Mouse (Mus musculus): ENCODE measurements around the gene Dsp. TPM values are rescaled to one million over a fixed set of nuclear protein-coding genes. Genes with fewer than 3 reads are reported as not detected.

Dsp gene
- polyA plus RNA-seq (2015; fragmentation: Nextera tagmentation; extraction: Ambion mirVana), result 0.21 and 0.28 TPM in 2 replicates

GRCm38 (mm10) chr13:38151069-38151588 is at the start of gene Dsp:
TSS of gene Dsp (plus strand) at chr13:38151294.
- under 1% methylated on average over 38 of the region's 58 CpGs for WGBS

DNA sequence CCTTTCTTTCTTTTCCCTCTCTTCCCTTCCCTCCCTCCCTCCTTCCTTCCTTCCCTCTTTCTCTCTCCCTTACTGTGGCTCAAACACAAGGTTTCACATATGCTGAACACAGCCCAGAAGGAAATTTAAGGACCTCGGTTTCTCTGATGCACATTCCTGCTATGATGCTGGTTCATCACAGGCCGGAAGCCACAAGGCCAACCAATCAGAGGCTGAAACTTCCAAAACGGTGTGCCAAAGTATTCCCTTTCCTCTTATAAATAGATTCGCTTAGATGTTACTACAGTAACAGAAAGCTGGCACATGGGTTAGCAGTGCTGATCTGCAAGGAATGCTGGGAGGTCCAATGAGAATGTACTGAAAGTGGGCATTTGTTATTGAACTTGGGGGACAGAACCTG is 47.7 kb upstream of the Dsp start:
- Histone ChIP-seq H3K27me3 (no peaks in the 10 kb centered on the region), H3K9ac (no peak overlapping the region), H3K4me3 (no peak overlapping the region), H3K4me1 (no peaks in the 10 kb centered on the region), H3K4me2 (no peak overlapping the region), H3K27ac (no peak overlapping the region), H3K36me3 (ENCODE audit: poor library complexity, severe bottlenecking) (no peaks in the 10 kb centered on the region), H3K9me3 (replicated peaks) (no peaks in the 10 kb centered on the region)
- no peak for ATAC-seq
- WGBS, result 83% methylated on average over 4 of the region's 4 CpGs

More at GRCm38 (mm10) chr13:38151069-38151588, at the start of gene Dsp:
- peak within 1 kb of the TSS; percentile 75 for H3K4me2 ChIP-seq
- peak; percentile 87 for ATAC-seq
- H3K9me3 ChIP-seq (replicated peaks), result no peaks in the 10 kb centered on the region
- H3K27me3 ChIP-seq, result peaks cover 80% of the 10 kb centered on the region
- H3K4me1 ChIP-seq, result peaks cover 22% of the 10 kb centered on the region
- no peak within 1 kb of the TSS for H3K27ac ChIP-seq
- no peaks in the 10 kb centered on the region for H3K36me3 ChIP-seq (ENCODE audit: poor library complexity, severe bottlenecking)
- H3K4me3 ChIP-seq, result peak within 1 kb of the TSS; percentile 42
- peak within 1 kb of the TSS; percentile 51 for H3K9ac ChIP-seq

GRCm38 (mm10) chr13:38104501-38104900 is 46.6 kb upstream of the Dsp start:
- no peaks in the 10 kb centered on the region for H3K9me3 ChIP-seq (replicated peaks)
- no peak overlapping the region for H3K4me3 ChIP-seq
- no peak for ATAC-seq
- H3K27me3 ChIP-seq, result no peaks in the 10 kb centered on the region
- H3K4me1 ChIP-seq, result no peaks in the 10 kb centered on the region
- no peak overlapping the region for H3K27ac ChIP-seq
- H3K36me3 ChIP-seq (ENCODE audit: poor library complexity, severe bottlenecking), result no peaks in the 10 kb centered on the region
- 91% methylated on average over 10 of the region's 10 CpGs for WGBS
- no peak overlapping the region for H3K9ac ChIP-seq
- no peak overlapping the region for H3K4me2 ChIP-seq

- 74% methylated on average over 9 of the region's 9 CpGs for WGBS
- Histone ChIP-seq H3K9me3 (replicated peaks) (no peaks in the 10 kb centered on the region), H3K4me2 (no peak overlapping the region), H3K27ac (no peak overlapping the region), H3K4me3 (no peak overlapping the region), H3K9ac (no peak overlapping the region), H3K27me3 (no peaks in the 10 kb centered on the region), H3K4me1 (no peaks in the 10 kb centered on the region), H3K36me3 (ENCODE audit: poor library complexity, severe bottlenecking) (no peaks in the 10 kb centered on the region)
- no peak for ATAC-seq
Measured at GRCm38 (mm10) chr13:38109081-38109480, 42.0 kb upstream of the Dsp start.

DNA sequence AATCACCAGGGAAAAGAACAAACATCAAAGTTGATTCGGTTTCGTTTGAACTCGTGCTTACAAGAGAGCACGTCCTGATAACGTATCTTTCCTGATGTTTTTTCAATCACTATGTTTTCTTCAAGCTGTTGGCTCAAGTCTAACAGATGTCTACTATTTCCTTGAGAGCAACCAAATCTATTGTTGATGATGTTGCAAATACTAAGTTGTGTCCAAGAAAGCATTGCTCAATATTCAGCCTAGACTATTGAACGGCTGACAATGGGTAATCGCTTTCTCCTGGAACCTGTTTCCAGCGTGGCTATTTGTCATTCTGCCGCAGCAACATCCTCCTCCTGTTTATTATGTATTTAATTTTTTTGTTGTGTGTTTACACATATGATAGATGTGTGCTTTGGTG is 28.8 kb upstream of the Dsp start:
- H3K27me3 ChIP-seq, result no peaks in the 10 kb centered on the region
- no peak for ATAC-seq
- H3K27ac ChIP-seq, result no peak overlapping the region
- no peak overlapping the region for H3K9ac ChIP-seq
- H3K36me3 ChIP-seq (ENCODE audit: poor library complexity, severe bottlenecking), result no peaks in the 10 kb centered on the region
- H3K4me3 ChIP-seq, result no peak overlapping the region
- no peak overlapping the region for H3K4me2 ChIP-seq
- H3K4me1 ChIP-seq, result no peaks in the 10 kb centered on the region
- WGBS, result 88% methylated on average over 9 of the region's 9 CpGs
- H3K9me3 ChIP-seq (replicated peaks), result no peaks in the 10 kb centered on the region

DNA sequence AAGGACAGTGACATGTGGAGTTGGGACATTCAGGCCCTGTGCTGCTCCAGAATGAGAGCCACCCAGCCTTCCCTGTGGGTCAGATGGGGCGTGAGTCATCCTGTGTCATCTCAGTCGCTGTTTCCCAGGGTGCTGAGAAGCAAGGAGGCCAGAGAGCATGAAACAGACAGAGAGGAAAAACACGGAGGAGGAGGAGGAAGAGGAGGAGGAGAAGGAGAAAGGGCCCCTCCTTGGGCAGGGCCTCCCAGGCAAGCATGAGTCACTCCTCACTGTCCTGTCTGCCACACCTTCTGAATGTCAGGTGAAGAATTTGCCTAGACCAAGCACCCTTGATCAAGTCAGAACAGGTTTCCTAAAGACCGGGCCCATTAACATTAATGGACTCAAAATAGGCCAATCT is 27.4 kb upstream of the Dsp start:
- Histone ChIP-seq H3K27ac (no peak overlapping the region), H3K27me3 (no peaks in the 10 kb centered on the region), H3K4me2 (no peak overlapping the region), H3K4me1 (no peaks in the 10 kb centered on the region), H3K9ac (no peak overlapping the region), H3K36me3 (ENCODE audit: poor library complexity, severe bottlenecking) (no peaks in the 10 kb centered on the region), H3K4me3 (no peak overlapping the region), H3K9me3 (replicated peaks) (no peaks in the 10 kb centered on the region)
- 79% methylated on average over 4 of the region's 4 CpGs for WGBS
- ATAC-seq, result no peak

DNA sequence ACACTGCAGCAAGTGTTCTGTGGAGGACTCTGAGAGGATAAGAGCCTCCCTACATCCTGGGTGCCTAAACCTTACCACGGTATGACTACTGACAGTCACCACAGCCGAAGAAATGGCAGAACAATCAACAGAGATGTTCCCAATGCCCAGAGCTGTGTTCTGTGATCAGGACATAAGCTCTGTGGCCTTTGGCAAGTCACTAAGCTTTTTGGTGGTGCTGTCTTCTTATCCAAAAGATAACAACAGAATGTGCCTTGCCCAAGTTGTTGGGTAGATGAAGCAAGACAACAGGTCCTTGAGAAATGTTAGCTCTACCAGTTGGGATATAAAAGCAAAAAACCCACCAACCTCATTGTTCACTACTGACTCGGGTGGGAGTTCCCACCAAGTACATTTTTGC is 23.4 kb upstream of the Dsp start:
- 89% methylated on average over 3 of the region's 3 CpGs for WGBS

DNA sequence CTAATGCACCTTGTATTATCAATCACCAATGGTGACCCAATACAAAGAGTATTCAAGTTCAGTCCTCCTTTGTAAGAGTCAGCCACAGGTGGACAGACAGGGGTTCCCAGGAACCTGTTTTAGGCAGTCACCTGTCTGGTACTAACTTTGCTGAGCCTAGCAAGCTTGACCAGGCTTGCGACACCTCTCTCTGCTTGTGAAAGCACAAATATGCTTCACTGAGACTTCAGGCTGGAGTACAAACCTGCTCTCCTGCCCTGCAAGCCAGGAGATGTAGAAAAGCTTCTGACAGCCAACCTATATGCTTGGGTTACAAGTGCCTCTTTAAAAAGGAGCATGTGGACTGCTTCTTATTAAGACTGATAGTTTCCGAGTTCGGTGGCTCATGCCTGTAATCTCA is 22.8 kb upstream of the Dsp start:
- H3K9ac ChIP-seq, result no peak overlapping the region
- H3K36me3 ChIP-seq (ENCODE audit: poor library complexity, severe bottlenecking), result no peaks in the 10 kb centered on the region
- H3K4me1 ChIP-seq, result no peaks in the 10 kb centered on the region
- H3K4me3 ChIP-seq, result no peak overlapping the region
- no peaks in the 10 kb centered on the region for H3K27me3 ChIP-seq
- no peaks in the 10 kb centered on the region for H3K9me3 ChIP-seq (replicated peaks)
- no peak overlapping the region for H3K4me2 ChIP-seq
- 94% methylated on average over 3 of the region's 3 CpGs for WGBS
- H3K27ac ChIP-seq, result no peak overlapping the region
- no peak for ATAC-seq

More for the DNA sequence above, 23.4 kb upstream of the Dsp start:
- H3K27me3 ChIP-seq, result no peaks in the 10 kb centered on the region
- H3K9ac ChIP-seq, result no peak overlapping the region
- no peaks in the 10 kb centered on the region for H3K4me1 ChIP-seq
- no peak for ATAC-seq
- no peak overlapping the region for H3K4me3 ChIP-seq
- no peak overlapping the region for H3K4me2 ChIP-seq
- no peaks in the 10 kb centered on the region for H3K9me3 ChIP-seq (replicated peaks)
- no peaks in the 10 kb centered on the region for H3K36me3 ChIP-seq (ENCODE audit: poor library complexity, severe bottlenecking)
- no peak overlapping the region for H3K27ac ChIP-seq

- H3K36me3 ChIP-seq (ENCODE audit: poor library complexity, severe bottlenecking), result no peaks in the 10 kb centered on the region
- 84% methylated on average over 2 of the region's 2 CpGs for WGBS
- ATAC-seq, result no peak
- no peaks in the 10 kb centered on the region for H3K4me1 ChIP-seq
- no peak overlapping the region for H3K9ac ChIP-seq
- no peaks in the 10 kb centered on the region for H3K9me3 ChIP-seq (replicated peaks)
- no peak overlapping the region for H3K4me2 ChIP-seq
- H3K27ac ChIP-seq, result no peak overlapping the region
- H3K4me3 ChIP-seq, result no peak overlapping the region
- H3K27me3 ChIP-seq, result no peaks in the 10 kb centered on the region
Measured at GRCm38 (mm10) chr13:38129492-38129891, 21.6 kb upstream of the Dsp start.

GRCm38 (mm10) chr13:38130116-38130515 is 21.0 kb upstream of the Dsp start:
- no peaks in the 10 kb centered on the region for H3K9me3 ChIP-seq (replicated peaks)
- no peak for ATAC-seq
- no peaks in the 10 kb centered on the region for H3K4me1 ChIP-seq
- H3K36me3 ChIP-seq (ENCODE audit: poor library complexity, severe bottlenecking), result no peaks in the 10 kb centered on the region
- no peak overlapping the region for H3K4me2 ChIP-seq
- H3K27me3 ChIP-seq, result no peaks in the 10 kb centered on the region
- no peak overlapping the region for H3K27ac ChIP-seq
- WGBS, result 87% methylated on average over 9 of the region's 9 CpGs
- no peak overlapping the region for H3K4me3 ChIP-seq
- H3K9ac ChIP-seq, result no peak overlapping the region

GRCm38 (mm10) chr13:38133016-38133528 is 18.0 kb upstream of the Dsp start:
- H3K9ac ChIP-seq, result no peak overlapping the region
- no peak for ATAC-seq
- no peak overlapping the region for H3K4me3 ChIP-seq
- no peaks in the 10 kb centered on the region for H3K36me3 ChIP-seq (ENCODE audit: poor library complexity, severe bottlenecking)
- no peaks in the 10 kb centered on the region for H3K4me1 ChIP-seq
- no peak overlapping the region for H3K4me2 ChIP-seq
- WGBS, result 40% methylated on average over 7 of the region's 7 CpGs
- no peaks in the 10 kb centered on the region for H3K9me3 ChIP-seq (replicated peaks)
- no peaks in the 10 kb centered on the region for H3K27me3 ChIP-seq
- no peak overlapping the region for H3K27ac ChIP-seq

DNA sequence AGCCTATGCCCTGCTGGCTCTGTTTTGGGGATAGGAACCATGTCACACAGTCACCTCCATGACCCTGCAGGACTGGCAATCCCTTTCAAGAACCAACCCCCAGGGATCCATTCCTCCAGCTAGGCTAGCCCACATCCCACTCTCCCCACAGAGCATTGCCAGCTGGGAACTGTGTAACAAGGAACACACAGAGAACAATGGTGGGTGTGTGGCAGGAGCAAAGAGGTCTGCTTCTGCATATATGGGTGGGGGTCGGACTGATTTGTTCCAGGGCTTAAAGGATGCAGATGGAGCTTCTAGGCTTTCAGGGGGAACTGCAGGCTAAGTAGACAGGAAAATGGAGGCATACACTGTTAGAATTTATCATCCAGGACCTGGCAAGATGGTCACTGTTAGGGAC is 10.6 kb upstream of the Dsp start:
- H3K9ac ChIP-seq, result no peak overlapping the region
- no peak for ATAC-seq
- no peaks in the 10 kb centered on the region for H3K36me3 ChIP-seq (ENCODE audit: poor library complexity, severe bottlenecking)
- no peaks in the 10 kb centered on the region for H3K9me3 ChIP-seq (replicated peaks)
- no peak overlapping the region for H3K4me2 ChIP-seq
- peaks cover 3% of the 10 kb centered on the region; the same call in 1 of the 2 replicates for H3K27me3 ChIP-seq
- H3K4me1 ChIP-seq, result no peaks in the 10 kb centered on the region
- WGBS, result 62% methylated on average over 1 of the region's 1 CpGs
- no peak overlapping the region for H3K4me3 ChIP-seq
- H3K27ac ChIP-seq, result no peak overlapping the region

Measured in forebrain, embryonic 13.5 days (tissue).